Mouse (Mus musculus): ENCODE measurements around the gene Slc6a17. TPM values are rescaled to one million over a fixed set of nuclear protein-coding genes. Genes with fewer than 3 reads are reported as not detected.

Slc6a17 gene
- polyA plus RNA-seq, 1 experiment = 238 TPM

GRCm38 (mm10) chr3:107545716-107546412 lies 28.0 kb upstream of the Slc6a17 start:
- H3K27ac ChIP-seq (ENCODE audit: insufficient read depth, low read length) = no peak overlapping the region
- H3K4me3 ChIP-seq (ENCODE audit: insufficient read depth, low read length) = no peak overlapping the region
- TF ChIP-seq POLR2A (IDR thresholded peaks at IDR 0.05; ENCODE audit: extremely low read depth, insufficient read depth, low read length) = no peak
- no peak for TF ChIP-seq CTCF (IDR thresholded peaks at IDR 0.05; ENCODE audit: extremely low read depth, insufficient read depth, low read length)
- H3K4me1 ChIP-seq (ENCODE audit: control insufficient read depth, insufficient read depth, low read length) = no peaks in the 10 kb centered on the region

GRCm38 (mm10) chr3:107545278-107545677 lies 27.5 kb upstream of the Slc6a17 start:
- Histone ChIP-seq H3K4me3 (ENCODE audit: insufficient read depth, low read length) (no peak overlapping the region), H3K27ac (ENCODE audit: insufficient read depth, low read length) (no peak overlapping the region), H3K4me1 (ENCODE audit: control insufficient read depth, insufficient read depth, low read length) (no peaks in the 10 kb centered on the region)
- no peak for TF ChIP-seq CTCF (IDR thresholded peaks at IDR 0.05; ENCODE audit: extremely low read depth, insufficient read depth, low read length)
- TF ChIP-seq POLR2A (IDR thresholded peaks at IDR 0.05; ENCODE audit: extremely low read depth, insufficient read depth, low read length) = no peak

GRCm38 (mm10) chr3:107543158-107544080 lies 25.6 kb upstream of the Slc6a17 start:
- no peak for TF ChIP-seq CTCF (IDR thresholded peaks at IDR 0.05; ENCODE audit: extremely low read depth, insufficient read depth, low read length)
- TF ChIP-seq POLR2A (IDR thresholded peaks at IDR 0.05; ENCODE audit: extremely low read depth, insufficient read depth, low read length) = no peak
- no peaks in the 10 kb centered on the region for H3K4me1 ChIP-seq (ENCODE audit: control insufficient read depth, insufficient read depth, low read length)
- H3K4me3 ChIP-seq (ENCODE audit: insufficient read depth, low read length) = no peak overlapping the region
- H3K27ac ChIP-seq (ENCODE audit: insufficient read depth, low read length) = no peak overlapping the region

GRCm38 (mm10) chr3:107542584-107542983 lies 24.8 kb upstream of the Slc6a17 start:
- Histone ChIP-seq H3K4me3 (ENCODE audit: insufficient read depth, low read length) (no peak overlapping the region), H3K4me1 (ENCODE audit: control insufficient read depth, insufficient read depth, low read length) (no peaks in the 10 kb centered on the region), H3K27ac (ENCODE audit: insufficient read depth, low read length) (no peak overlapping the region)
- TF ChIP-seq POLR2A (IDR thresholded peaks at IDR 0.05; ENCODE audit: extremely low read depth, insufficient read depth, low read length) (no peak), CTCF (IDR thresholded peaks at IDR 0.05; ENCODE audit: extremely low read depth, insufficient read depth, low read length) (no peak)

- Histone ChIP-seq H3K27ac (ENCODE audit: insufficient read depth, low read length) (peak overlapping the region; percentile 21), H3K4me1 (ENCODE audit: control insufficient read depth, insufficient read depth, low read length) (peaks cover 5% of the 10 kb centered on the region), H3K4me3 (ENCODE audit: insufficient read depth, low read length) (no peak overlapping the region)
- TF ChIP-seq POLR2A (IDR thresholded peaks at IDR 0.05; ENCODE audit: extremely low read depth, insufficient read depth, low read length) (no peak), CTCF (IDR thresholded peaks at IDR 0.05; ENCODE audit: extremely low read depth, insufficient read depth, low read length) (no peak)
Observed at GRCm38 (mm10) chr3:107537504-107537889, 19.7 kb upstream of the Slc6a17 start.

- Histone ChIP-seq H3K27ac (ENCODE audit: insufficient read depth, low read length) (peak overlapping the region; percentile 37), H3K4me1 (ENCODE audit: control insufficient read depth, insufficient read depth, low read length) (peaks cover 5% of the 10 kb centered on the region), H3K4me3 (ENCODE audit: insufficient read depth, low read length) (peak overlapping the region; percentile 6)
- TF ChIP-seq CTCF (IDR thresholded peaks at IDR 0.05; ENCODE audit: extremely low read depth, insufficient read depth, low read length) (no peak), POLR2A (IDR thresholded peaks at IDR 0.05; ENCODE audit: extremely low read depth, insufficient read depth, low read length) (peak; percentile 55)
Observed at GRCm38 (mm10) chr3:107536810-107537503, 19.1 kb upstream of the Slc6a17 start.

- H3K4me1 ChIP-seq (ENCODE audit: control insufficient read depth, insufficient read depth, low read length) = peaks cover 5% of the 10 kb centered on the region
- H3K4me3 ChIP-seq (ENCODE audit: insufficient read depth, low read length) = no peak overlapping the region
- H3K27ac ChIP-seq (ENCODE audit: insufficient read depth, low read length) = no peak overlapping the region
- TF ChIP-seq POLR2A (IDR thresholded peaks at IDR 0.05; ENCODE audit: extremely low read depth, insufficient read depth, low read length) (no peak), CTCF (IDR thresholded peaks at IDR 0.05; ENCODE audit: extremely low read depth, insufficient read depth, low read length) (no peak)
Observed at GRCm38 (mm10) chr3:107534951-107535350, 17.1 kb upstream of the Slc6a17 start.

GRCm38 (mm10) chr3:107533532-107533931 lies 15.7 kb upstream of the Slc6a17 start:
- Histone ChIP-seq H3K4me3 (ENCODE audit: insufficient read depth, low read length) (no peak overlapping the region), H3K4me1 (ENCODE audit: control insufficient read depth, insufficient read depth, low read length) (peaks cover 12% of the 10 kb centered on the region), H3K27ac (ENCODE audit: insufficient read depth, low read length) (no peak overlapping the region)
- TF ChIP-seq POLR2A (IDR thresholded peaks at IDR 0.05; ENCODE audit: extremely low read depth, insufficient read depth, low read length) (no peak), CTCF (IDR thresholded peaks at IDR 0.05; ENCODE audit: extremely low read depth, insufficient read depth, low read length) (no peak)

- Histone ChIP-seq H3K4me1 (ENCODE audit: control insufficient read depth, insufficient read depth, low read length) (peaks cover 15% of the 10 kb centered on the region), H3K4me3 (ENCODE audit: insufficient read depth, low read length) (no peak overlapping the region), H3K27ac (ENCODE audit: insufficient read depth, low read length) (no peak overlapping the region)
- TF ChIP-seq POLR2A (IDR thresholded peaks at IDR 0.05; ENCODE audit: extremely low read depth, insufficient read depth, low read length) (no peak), CTCF (IDR thresholded peaks at IDR 0.05; ENCODE audit: extremely low read depth, insufficient read depth, low read length) (no peak)
Observed at GRCm38 (mm10) chr3:107530581-107530980, 12.8 kb upstream of the Slc6a17 start.

Measured in cortical plate, adult 2 months (tissue).